Mouse (Mus musculus) heart, adult 18-20 months (tissue): ENCODE results near the gene Fancc. TPM values are rescaled to one million over a fixed set of nuclear protein-coding genes. Genes with fewer than 3 reads are reported as not detected.
"Not testable (repeated sequence)": the region's sequence is repeated elsewhere in the genome, so short reads cannot be mapped to it uniquely, and the experiment has no call there.

Experiments used
- DNase-seq, 2 experiments: peaks; one replicate each; pipeline ENCODE4 v3.0.0; 2021 to 2022; ENCODE audit warnings: mixed read lengths in 1 of 2
- total RNA-seq, 2 experiments: library from RNA; stranded (reverse); gene quantifications; 2 replicates each; pipeline ENCODE4 v1.2.3; 2021

Gene Fancc
- total RNA-seq, 2 experiments from 2014 or later = 3.8 to 5.0 TPM

GRCm38 (mm10) chr13:63418148-63418547, 78.9 kb downstream of the Fancc start:
- DNase-seq = no peak

- no peak for DNase-seq
These were observed 80.3 kb downstream of the Fancc start for GRCm38 (mm10) chr13:63416824-63417223.

GRCm38 (mm10) chr13:63412662-63413061, 84.4 kb downstream of the Fancc start:
- no peak for DNase-seq

GRCm38 (mm10) chr13:63411310-63412022, 85.6 kb downstream of the Fancc start:
- DNase-seq = no peak

- no peak for DNase-seq
These were observed 86.3 kb downstream of the Fancc start for GRCm38 (mm10) chr13:63410578-63411298.

- DNase-seq = no peak
These were observed 91.9 kb downstream of the Fancc start for GRCm38 (mm10) chr13:63405151-63405550.

GRCm38 (mm10) chr13:63404657-63405056, 92.4 kb downstream of the Fancc start:
- DNase-seq = no peak

- DNase-seq = peak; percentile 44 to 63
These were observed 94.3 kb downstream of the Fancc start for GRCm38 (mm10) chr13:63402823-63403222.

- peak; percentile 79 to 82 for DNase-seq
These were observed 97.0 kb downstream of the Fancc start for GRCm38 (mm10) chr13:63400069-63400468.

- peak; percentile 23 to 35 for DNase-seq
These were observed 99.7 kb downstream of the Fancc start for GRCm38 (mm10) chr13:63397420-63397819.

- no peak for DNase-seq
These were observed 102.6 kb downstream of the Fancc start for GRCm38 (mm10) chr13:63394304-63395063.

- DNase-seq = no peak
These were observed 111.8 kb downstream of the Fancc start for GRCm38 (mm10) chr13:63385234-63385633.

- no peak for DNase-seq
These were observed 112.3 kb downstream of the Fancc start for GRCm38 (mm10) chr13:63384775-63385174.

- no peak for DNase-seq
These were observed 114.9 kb downstream of the Fancc start for GRCm38 (mm10) chr13:63382206-63382605.

GRCm38 (mm10) chr13:63373460-63374166, 123.5 kb downstream of the Fancc start:
- no peak for DNase-seq

GRCm38 (mm10) chr13:63361755-63362154, 135.3 kb downstream of the Fancc start:
- DNase-seq = no peak

GRCm38 (mm10) chr13:63360111-63360885, 136.8 kb downstream of the Fancc start:
- no peak for DNase-seq

GRCm38 (mm10) chr13:63359393-63359792, 137.7 kb downstream of the Fancc start:
- no peak for DNase-seq

- peak; percentile 46 to 85 for DNase-seq
These were observed 140.5 kb downstream of the Fancc start for GRCm38 (mm10) chr13:63356558-63356957.

GRCm38 (mm10) chr13:63356101-63356500, 141.0 kb downstream of the Fancc start:
- no peak for DNase-seq

GRCm38 (mm10) chr13:63353312-63353711, 143.8 kb downstream of the Fancc start:
- DNase-seq = not testable (repeated sequence)
